Mouse (Mus musculus) erythroblast, embryonic 14.5 days (primary cell): ENCODE data around the gene Bmp2k. TPM values are rescaled to one million over a fixed set of nuclear protein-coding genes. Genes with fewer than 3 reads are reported as not detected.
A peak's percentile ranks its signal among the peaks of the same experiment; 100 is the strongest.
"Not testable (repeated sequence)": the region's sequence is repeated elsewhere in the genome, so short reads cannot be mapped to it uniquely, and the experiment has no call there.

Experiments used
- H3K27me3 ChIP-seq: 2 replicates; pipeline ENCODE4 v1.6.1; 2012; ENCODE audit warnings: inconsistent platforms; ENCODE audit not compliant: control insufficient read depth
- H3K36me3 ChIP-seq: 2 replicates; pipeline ENCODE4 v1.6.1; 2012; ENCODE audit warnings: mild to moderate bottlenecking, inconsistent platforms; ENCODE audit not compliant: control insufficient read depth
- H3K4me1 ChIP-seq: 2 replicates; pipeline ENCODE4 v1.6.1; 2012; ENCODE audit warnings: inconsistent platforms; ENCODE audit not compliant: control insufficient read depth
- H3K4me3 ChIP-seq: replicated peaks from 2 replicates; pipeline ENCODE3; 2012; ENCODE audit warnings: moderate library complexity, mild to moderate bottlenecking, inconsistent platforms
- H3K9me3 ChIP-seq: 2 replicates; pipeline ENCODE4 v1.6.1; 2012; ENCODE audit warnings: low read length, inconsistent platforms, mixed read lengths; ENCODE audit not compliant: control insufficient read depth
- GATA1 ChIP-seq: IDR thresholded peaks from 2 replicates; pipeline ENCODE4 v1.6.1; 2012; ENCODE audit warnings: low read length, inconsistent platforms, mixed read lengths
- TAL1 ChIP-seq: IDR thresholded peaks from 3 replicates; pipeline ENCODE4 v1.6.1; 2012; ENCODE audit warnings: low read length, inconsistent platforms, mixed read lengths
- polyA plus RNA-seq: library from polyadenylated mRNA; stranded (reverse); fragments of >175 nt; gene quantifications from 2 replicates; pipeline ENCODE4 v1.2.3, GENCODE M21; 2012

Bmp2k gene
- polyA plus RNA-seq, 1 experiment = 2.5 TPM

- Histone ChIP-seq H3K36me3 (peaks cover 85% of the 10 kb centered on the region), H3K9me3 (no peaks in the 10 kb centered on the region), H3K4me1 (peaks cover 98% of the 10 kb centered on the region), H3K27me3 (no peaks in the 10 kb centered on the region), H3K4me3 (peak overlapping the region; percentile 59)
- no peak for TF ChIP-seq GATA1
- TF ChIP-seq TAL1 = no peak
These were observed 8.4 kb downstream of the Bmp2k start for GRCm38 (mm10) chr5:97005891-97006290.

DNA sequence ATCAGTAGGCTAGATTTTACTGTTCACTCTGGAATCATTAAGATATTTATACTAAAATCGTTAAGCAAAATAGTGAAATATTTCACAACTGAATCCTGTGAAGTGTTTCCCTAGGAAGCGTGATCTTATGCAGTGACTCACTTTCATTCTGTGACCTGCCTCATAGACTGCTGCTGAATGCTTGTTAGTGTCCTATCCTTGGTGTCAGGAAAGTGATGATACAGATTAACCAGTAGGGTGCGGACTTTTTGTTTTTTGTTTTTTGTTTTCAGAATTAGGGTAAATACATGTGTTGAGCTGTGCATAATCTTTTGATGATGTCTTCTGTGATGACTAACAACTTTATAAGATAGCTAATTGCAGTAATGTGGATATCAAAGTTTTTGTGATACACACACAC, 9.4 kb downstream of the Bmp2k start:
- H3K4me1 ChIP-seq = peaks cover 95% of the 10 kb centered on the region
- peak overlapping the region; percentile 59 for H3K4me3 ChIP-seq

DNA sequence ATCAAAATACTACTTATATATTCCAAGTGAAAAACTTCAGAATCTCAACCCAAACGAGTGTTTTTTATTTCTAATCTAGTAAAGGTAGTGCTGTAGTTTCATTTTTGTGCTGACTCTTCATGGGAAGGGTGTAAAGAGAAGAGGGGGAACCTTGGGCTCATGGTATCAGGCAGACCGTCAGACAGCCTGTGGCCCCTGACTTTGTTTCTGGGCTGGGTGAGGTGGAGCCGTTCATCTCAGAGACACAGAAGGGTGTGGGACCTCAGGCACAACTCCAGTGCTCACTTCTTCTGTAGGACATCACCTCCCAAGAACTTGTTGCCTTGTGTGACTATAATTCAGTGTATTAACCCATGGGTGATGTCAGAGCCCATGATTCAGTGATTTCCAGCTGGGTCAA, 10.0 kb downstream of the Bmp2k start:
- no peaks in the 10 kb centered on the region for H3K9me3 ChIP-seq
- peak overlapping the region; percentile 59 for H3K4me3 ChIP-seq
- H3K36me3 ChIP-seq = peaks cover 80% of the 10 kb centered on the region
- H3K4me1 ChIP-seq = peaks cover 93% of the 10 kb centered on the region
- no peaks in the 10 kb centered on the region for H3K27me3 ChIP-seq
- TF ChIP-seq TAL1 (no peak), GATA1 (no peak)

More for the DNA sequence above, 9.4 kb downstream of the Bmp2k start:
- H3K9me3 ChIP-seq = no peaks in the 10 kb centered on the region
- peaks cover 81% of the 10 kb centered on the region for H3K36me3 ChIP-seq
- no peaks in the 10 kb centered on the region for H3K27me3 ChIP-seq
- no peak for TF ChIP-seq TAL1
- TF ChIP-seq GATA1 = no peak

GRCm38 (mm10) chr5:97009140-97009539, 11.7 kb downstream of the Bmp2k start:
- H3K9me3 ChIP-seq, H3K27me3 ChIP-seq: not testable (repeated sequence)
- H3K36me3 ChIP-seq = peaks cover 79% of the 10 kb centered on the region
- peaks cover 93% of the 10 kb centered on the region for H3K4me1 ChIP-seq
- peak overlapping the region; percentile 55 for H3K4me3 ChIP-seq

GRCm38 (mm10) chr5:97009601-97010335, 12.3 kb downstream of the Bmp2k start:
- peaks cover 79% of the 10 kb centered on the region for H3K36me3 ChIP-seq
- TF ChIP-seq TAL1 (no peak), GATA1 (no peak)
- H3K27me3 ChIP-seq = no peaks in the 10 kb centered on the region
- peaks cover 93% of the 10 kb centered on the region for H3K4me1 ChIP-seq
- peak overlapping the region; percentile 55 for H3K4me3 ChIP-seq
- no peaks in the 10 kb centered on the region for H3K9me3 ChIP-seq

- Histone ChIP-seq H3K9me3 (no peaks in the 10 kb centered on the region), H3K4me1 (peaks cover 87% of the 10 kb centered on the region), H3K4me3 (no peak overlapping the region), H3K27me3 (no peaks in the 10 kb centered on the region), H3K36me3 (peaks cover 86% of the 10 kb centered on the region)
- TF ChIP-seq TAL1 (no peak), GATA1 (no peak)
These were observed 18.5 kb downstream of the Bmp2k start for GRCm38 (mm10) chr5:97015781-97016508.

DNA sequence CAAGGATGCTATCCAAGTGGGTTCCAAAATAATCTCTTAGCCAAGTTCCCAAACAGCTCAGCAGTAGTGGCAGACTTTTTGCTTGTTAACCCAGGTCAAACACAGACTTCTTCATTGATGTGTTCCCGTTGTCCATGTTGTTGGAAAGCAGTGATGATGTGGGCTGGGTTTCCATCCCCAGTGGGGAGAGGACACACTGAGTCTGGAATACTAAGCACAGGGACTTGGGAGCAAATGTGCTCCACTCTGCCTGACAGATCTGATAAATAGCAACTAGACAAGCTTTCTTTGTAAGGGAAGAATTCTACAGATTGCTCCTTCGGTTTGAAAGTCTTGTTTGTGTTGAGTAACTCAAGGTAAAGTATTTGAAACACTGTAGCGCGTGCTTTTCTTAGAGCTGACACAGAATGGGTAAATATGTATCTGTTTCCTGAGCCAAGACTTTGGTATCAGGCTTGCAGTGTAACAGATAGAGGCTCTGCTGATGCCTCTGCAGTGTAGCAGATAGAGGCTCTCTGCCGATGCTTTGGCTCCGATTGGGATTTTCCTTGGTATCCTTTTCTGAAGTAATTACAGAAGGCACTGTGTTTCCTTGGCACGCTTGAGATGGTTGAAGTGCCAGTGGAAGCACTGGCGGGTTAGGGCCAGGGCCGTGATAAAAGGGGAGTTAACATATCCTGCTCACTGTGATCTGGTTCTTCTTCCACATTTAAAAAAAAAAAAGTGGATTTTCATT, 19.5 kb downstream of the Bmp2k start:
- Histone ChIP-seq H3K27me3 (no peaks in the 10 kb centered on the region), H3K4me1 (peaks cover 91% of the 10 kb centered on the region), H3K9me3 (no peaks in the 10 kb centered on the region), H3K4me3 (no peak overlapping the region), H3K36me3 (peaks cover 88% of the 10 kb centered on the region)
- TF ChIP-seq TAL1 (no peak), GATA1 (no peak)

- Histone ChIP-seq H3K36me3 (peaks cover 88% of the 10 kb centered on the region), H3K27me3 (no peaks in the 10 kb centered on the region), H3K9me3 (no peaks in the 10 kb centered on the region), H3K4me1 (peaks cover 88% of the 10 kb centered on the region), H3K4me3 (peak overlapping the region; percentile 24)
- TF ChIP-seq GATA1 (peak; percentile 71), TAL1 (peak; percentile 57)
These were observed 25.1 kb downstream of the Bmp2k start for GRCm38 (mm10) chr5:97022305-97023278.
